ENCODE assay signal across 10 mouse cellular contexts in genomic region chr13:35581616-35582015, GRCm38 (mm10).
DNase-seq lines count a peak whose midpoint lies in the region; ATAC-seq and TF ChIP-seq lines count a peak whose summit lies in the region.
"Had no signal": no experiment of that assay in that cellular context is flagged by ENCODE, and none has a peak within 500 bp of the region (broad histone marks: within the 10 kb centered on the region; RNA-seq: fewer than 3 reads in every experiment).

No protein-coding gene starts in this region.

- intact Hi-C loops in left cerebral cortex, postnatal 4 days (cut with DNase I), result no loop called here

- WGBS in forebrain, embryonic 10.5 days, result 21% methylated on average over 3 of the region's 3 CpGs
- 21% methylated on average over 3 of the region's 3 CpGs for WGBS in forebrain, embryonic 12.5 days
- WGBS in forebrain, postnatal 0 days, result 29% methylated on average over 3 of the region's 3 CpGs
- WGBS in neural tube, embryonic 11.5 days, result 22% methylated on average over 3 of the region's 3 CpGs

- peak; percentile 28 for DNase-seq in forebrain, embryonic 10.5 days (ENCODE audit: extremely low spot score, low spot score)
- peak; percentile 33 for DNase-seq in left cerebral cortex, postnatal 4 days
- no peak for DNase-seq in left cerebral cortex, adult 9 months (ENCODE audit: low spot score in 2 of 2)
- peak; percentile 6 for DNase-seq in forebrain, postnatal 0 days
- DNase-seq in neural tube, embryonic 11.5 days (ENCODE audit: low spot score), result peak; percentile 63
- DNase-seq in spleen, adult 12 weeks (ENCODE audit: low spot score), result no peak
- DNase-seq: cerebellum, postnatal 36 days; thymus, postnatal 14 days had no signal

- no peak overlapping the region for H3K9ac ChIP-seq in forebrain, embryonic 12.5 days
- no peak overlapping the region for H3K9ac ChIP-seq in forebrain, postnatal 0 days
- no peak overlapping the region for H3K9ac ChIP-seq in neural tube, embryonic 11.5 days (ENCODE audit: low read length)

- H3K27me3 ChIP-seq in forebrain, embryonic 10.5 days (ENCODE audit: poor library complexity, severe bottlenecking), result no peaks in the 10 kb centered on the region
- H3K27me3 ChIP-seq in forebrain, embryonic 12.5 days, result no peaks in the 10 kb centered on the region
- H3K27me3 ChIP-seq in forebrain, postnatal 0 days (ENCODE audit: insufficient read depth, low read length), result no peaks in the 10 kb centered on the region
- H3K27me3 ChIP-seq in neural tube, embryonic 11.5 days (ENCODE audit: control insufficient read depth, insufficient read depth, low read length), result no peaks in the 10 kb centered on the region

- H3K9me3 ChIP-seq in forebrain, embryonic 10.5 days, result no peaks in the 10 kb centered on the region
- no peaks in the 10 kb centered on the region for H3K9me3 ChIP-seq in forebrain, embryonic 12.5 days
- H3K9me3 ChIP-seq in forebrain, postnatal 0 days (ENCODE audit: low read length), result no peaks in the 10 kb centered on the region
- no peaks in the 10 kb centered on the region for H3K9me3 ChIP-seq in neural tube, embryonic 11.5 days (ENCODE audit: control insufficient read depth, low read length)

- H3K27ac ChIP-seq in forebrain, embryonic 10.5 days, result no peak overlapping the region
- no peak overlapping the region for H3K27ac ChIP-seq in forebrain, embryonic 12.5 days
- H3K27ac ChIP-seq in forebrain, postnatal 0 days (ENCODE audit: low read depth, low read length), result no peak overlapping the region
- no peak overlapping the region for H3K27ac ChIP-seq in neural tube, embryonic 11.5 days (ENCODE audit: low read depth, low read length)

- H3K4me2 ChIP-seq in forebrain, embryonic 12.5 days, result no peak overlapping the region
- H3K4me2 ChIP-seq in forebrain, postnatal 0 days (ENCODE audit: low read depth), result no peak overlapping the region
- H3K4me2 ChIP-seq in neural tube, embryonic 11.5 days (ENCODE audit: low read depth), result no peak overlapping the region

- H3K4me1 ChIP-seq in forebrain, embryonic 10.5 days, result peaks cover 6% of the 10 kb centered on the region; the same call in 1 of the 2 replicates
- H3K4me1 ChIP-seq in forebrain, embryonic 12.5 days, result no peaks in the 10 kb centered on the region
- H3K4me1 ChIP-seq in forebrain, postnatal 0 days (ENCODE audit: insufficient read depth), result no peaks in the 10 kb centered on the region
- H3K4me1 ChIP-seq in neural tube, embryonic 11.5 days (ENCODE audit: control insufficient read depth, insufficient read depth, low read length), result no peaks in the 10 kb centered on the region

- no peak overlapping the region for H3K4me3 ChIP-seq in forebrain, embryonic 10.5 days
- no peak overlapping the region for H3K4me3 ChIP-seq in forebrain, embryonic 12.5 days (replicated peaks)
- H3K4me3 ChIP-seq in forebrain, postnatal 0 days (ENCODE audit: low read depth, low read length), result no peak overlapping the region
- no peak overlapping the region for H3K4me3 ChIP-seq in neural tube, embryonic 11.5 days (ENCODE audit: low read depth, low read length)

- no peak; the same call in 1 of the 2 replicates for ATAC-seq in forebrain, embryonic 12.5 days (ENCODE audit: low FRiP score)
- no peak for ATAC-seq in forebrain, postnatal 0 days
- ATAC-seq in neural tube, embryonic 11.5 days (ENCODE audit: insufficient read depth, low FRiP score, low TSS enrichment), result peak; percentile 41; the same call in 1 of the 2 replicates
- no peak for ATAC-seq in monocyte, adult 5-6 weeks (replicated peaks; ENCODE audit: insufficient number of reproducible peaks, low FRiP score, low TSS enrichment, poor library complexity, severe bottlenecking)

- no peaks in the 10 kb centered on the region for H3K36me3 ChIP-seq in forebrain, embryonic 10.5 days (replicated peaks)
- no peaks in the 10 kb centered on the region for H3K36me3 ChIP-seq in forebrain, embryonic 12.5 days (replicated peaks)
- H3K36me3 ChIP-seq in forebrain, postnatal 0 days (ENCODE audit: insufficient read depth), result no peaks in the 10 kb centered on the region
- H3K36me3 ChIP-seq in neural tube, embryonic 11.5 days (ENCODE audit: control insufficient read depth, insufficient read depth, low read length), result no peaks in the 10 kb centered on the region

- TF ChIP-seq CTCF in forebrain, postnatal 0 days (IDR thresholded peaks at IDR 0.05; ENCODE audit: low read depth), result no peak

Comparison
In these comparisons a context has a peak if more than half of its experiments do, and no peak if none do; other contexts are left out.
1. DNase-seq: peak in forebrain, embryonic 10.5 days (single experiment), left cerebral cortex, postnatal 4 days (single experiment), forebrain, postnatal 0 days (single experiment) and neural tube, embryonic 11.5 days (single experiment); none in left cerebral cortex, adult 9 months (0 of 2) and spleen, adult 12 weeks (single experiment).